Mouse (Mus musculus) heart, adult 2 months (tissue): ENCODE data around the gene Nlrp14.

Experiments used
- CTCF ChIP-seq: fragments of 200-600 bp; IDR thresholded peaks from 2 replicates; pipeline ENCODE4 v1.8.1; 2022; ENCODE audit warnings: antibody characterized with exemption, mild to moderate bottlenecking, moderate library complexity
- EP300 ChIP-seq: fragments of 200-500 bp; IDR thresholded peaks from 2 replicates; pipeline ENCODE4 v1.6.1; 2011; ENCODE audit warnings: low read depth, low read length, control low read depth; ENCODE audit not compliant: insufficient read depth
- POLR2A ChIP-seq: fragments of 200-500 bp; IDR thresholded peaks from 2 replicates; pipeline ENCODE4 v1.6.1; 2011; ENCODE audit warnings: mild to moderate bottlenecking, low read depth, low read length, control low read depth; ENCODE audit not compliant: insufficient read depth

- peak; percentile 34 for TF ChIP-seq CTCF
- TF ChIP-seq EP300: no peak
- no peak for TF ChIP-seq POLR2A
Observed at GRCm38 (mm10) chr7:107216845-107217244, 50.1 kb downstream of the Nlrp14 start.
